Mouse (Mus musculus) bone marrow, adult 2 months (tissue): ENCODE data around the gene Slc39a2.

Experiments used
- CTCF ChIP-seq: fragments of 200-500 bp; IDR thresholded peaks from 2 replicates; pipeline ENCODE4 v1.5.1; 2011; ENCODE audit warnings: low read length, control low read depth; ENCODE audit not compliant: control insufficient read depth, insufficient read depth
- POLR2A ChIP-seq: fragments of 200-500 bp; IDR thresholded peaks from 2 replicates; pipeline ENCODE4 v1.6.1; 2011; ENCODE audit warnings: low read depth, mild to moderate bottlenecking, control low read depth, low read length, borderline replicate concordance; ENCODE audit not compliant: control insufficient read depth

GRCm38 (mm10) chr14:51922910-51923309, 30.2 kb downstream of the Slc39a2 start:
- TF ChIP-seq CTCF, result no peak
- no peak for TF ChIP-seq POLR2A
